Mouse (Mus musculus) cerebellum, adult 9-10 months (tissue): ENCODE results near the gene Gm29427.

Source experiments
- DNase-seq: peaks from one replicate; pipeline ENCODE4 v3.0.0; 2022

Gene Gm29427

GRCm38 (mm10) chr1:130715561-130716217 is at the start of gene Gm29427:
Gm29427 (minus strand) TSS chr1:130715799.
- peak; percentile 99 for DNase-seq

- DNase-seq: no peak
These were observed 48.4 kb upstream of the Gm29427 start for GRCm38 (mm10) chr1:130764027-130764461.

GRCm38 (mm10) chr1:130762045-130762760 is 46.6 kb upstream of the Gm29427 start:
- DNase-seq: no peak

GRCm38 (mm10) chr1:130761597-130761996 is 46.0 kb upstream of the Gm29427 start:
- DNase-seq: no peak

- no peak for DNase-seq
These were observed 44.1 kb upstream of the Gm29427 start for GRCm38 (mm10) chr1:130759689-130760088.

GRCm38 (mm10) chr1:130746819-130747218 is 31.2 kb upstream of the Gm29427 start:
- no peak for DNase-seq

- DNase-seq: no peak
These were observed 30.0 kb upstream of the Gm29427 start for GRCm38 (mm10) chr1:130745591-130745990.

- no peak for DNase-seq
These were observed 29.4 kb upstream of the Gm29427 start for GRCm38 (mm10) chr1:130744961-130745360.

GRCm38 (mm10) chr1:130744217-130744616 is 28.6 kb upstream of the Gm29427 start:
- no peak for DNase-seq

GRCm38 (mm10) chr1:130743775-130744174 is 28.2 kb upstream of the Gm29427 start:
- DNase-seq: no peak

- DNase-seq: no peak
These were observed 26.6 kb upstream of the Gm29427 start for GRCm38 (mm10) chr1:130742201-130742600.

GRCm38 (mm10) chr1:130740781-130741720 is 25.5 kb upstream of the Gm29427 start:
- no peak for DNase-seq

- DNase-seq: peak; percentile 62
These were observed 24.6 kb upstream of the Gm29427 start for GRCm38 (mm10) chr1:130740227-130740648.

GRCm38 (mm10) chr1:130739636-130740035 is 24.0 kb upstream of the Gm29427 start:
- DNase-seq: no peak

- DNase-seq: no peak
These were observed 23.0 kb upstream of the Gm29427 start for GRCm38 (mm10) chr1:130738551-130739106.

GRCm38 (mm10) chr1:130737916-130738315 is 22.3 kb upstream of the Gm29427 start:
- no peak for DNase-seq

GRCm38 (mm10) chr1:130737411-130737881 is 21.8 kb upstream of the Gm29427 start:
- DNase-seq: no peak

GRCm38 (mm10) chr1:130734852-130735251 is 19.3 kb upstream of the Gm29427 start:
- DNase-seq: no peak

GRCm38 (mm10) chr1:130734452-130734851 is 18.9 kb upstream of the Gm29427 start:
- no peak for DNase-seq

GRCm38 (mm10) chr1:130733671-130734070 is 18.1 kb upstream of the Gm29427 start:
- no peak for DNase-seq

GRCm38 (mm10) chr1:130732706-130733658 is 17.4 kb upstream of the Gm29427 start:
- no peak for DNase-seq
